Mouse (Mus musculus) layer of hippocampus, adult 11-12 months (tissue): ENCODE measurements at regions not wholly inside any gene's neighbourhood (a gene's known extent, or its start where the extent isn't known, plus 50 kb on each side); places are given as distances from the start of the nearest gene placed in this dataset.

Experiments
- DNase-seq: peaks from one replicate; pipeline ENCODE4 v3.0.0; 2022; ENCODE audit warnings: low spot score

- DNase-seq: no peak
Measured at GRCm38 (mm10) chr9:12492890-12493618, 752.6 kb downstream of the Jrkl start.

GRCm38 (mm10) chr9:12457810-12458209, 787.8 kb downstream of the Jrkl start:
- no peak for DNase-seq

- DNase-seq: no peak
Measured at GRCm38 (mm10) chr9:12456695-12457094, 788.9 kb downstream of the Jrkl start.

GRCm38 (mm10) chr9:12434171-12434570, 811.5 kb downstream of the Jrkl start:
- DNase-seq: no peak

GRCm38 (mm10) chr9:12421906-12422305, 823.7 kb downstream of the Jrkl start:
- no peak for DNase-seq

- no peak for DNase-seq
Measured at GRCm38 (mm10) chr9:12408500-12408899, 837.1 kb downstream of the Jrkl start.

- no peak for DNase-seq
Measured at GRCm38 (mm10) chr9:12404185-12404584, 841.4 kb downstream of the Jrkl start.

- DNase-seq: no peak
Measured at GRCm38 (mm10) chr9:12395648-12396047, 850.0 kb downstream of the Jrkl start.

GRCm38 (mm10) chr9:12380732-12381645, 864.6 kb downstream of the Jrkl start:
- peak; percentile 4 for DNase-seq

- no peak for DNase-seq
Measured at GRCm38 (mm10) chr9:12380029-12380428, 865.6 kb downstream of the Jrkl start.

- DNase-seq: no peak
Measured at GRCm38 (mm10) chr9:12344296-12344695, 901.3 kb downstream of the Jrkl start.

GRCm38 (mm10) chr9:12341453-12341852, 904.2 kb downstream of the Jrkl start:
- DNase-seq: no peak

GRCm38 (mm10) chr9:12313517-12314075, 932.0 kb downstream of the Jrkl start:
- no peak for DNase-seq

- DNase-seq: no peak
Measured at GRCm38 (mm10) chr9:12313027-12313426, 932.6 kb downstream of the Jrkl start.
